Mouse (Mus musculus): Measurements from ENCODE around the gene Mpped1.

The Mpped1 gene

GRCm38 (mm10) chr15:83883821-83884220 is 104.6 kb downstream of the Mpped1 start:
- DNase-seq (ENCODE audit: low read depth, low spot score) = no peak

GRCm38 (mm10) chr15:83884291-83884690 is 105.0 kb downstream of the Mpped1 start:
- no peak for DNase-seq (ENCODE audit: low read depth, low spot score)

GRCm38 (mm10) chr15:83892871-83893270 is 113.6 kb downstream of the Mpped1 start:
- DNase-seq (ENCODE audit: low read depth, low spot score) = no peak

DNA sequence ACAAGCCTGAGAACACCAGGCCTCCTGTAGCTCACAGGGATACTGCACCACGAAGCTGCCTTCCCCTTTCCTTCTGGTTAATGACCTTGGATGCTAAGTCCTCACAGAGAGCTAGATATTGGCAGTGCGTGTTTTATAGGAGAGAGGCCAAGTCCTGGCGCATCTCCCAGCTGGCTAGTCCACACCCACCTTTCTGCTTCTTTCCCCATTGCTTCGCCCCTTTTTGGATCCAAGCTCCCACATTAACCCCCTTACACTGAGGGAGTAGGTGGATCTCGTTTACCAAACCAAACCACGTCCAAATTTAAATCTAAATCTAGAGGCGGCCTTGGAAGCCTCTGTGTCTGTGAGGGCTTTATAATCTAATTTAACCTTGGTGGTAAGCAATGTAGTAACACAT is 115.0 kb downstream of the Mpped1 start:
- no peak for DNase-seq (ENCODE audit: low read depth, low spot score)

GRCm38 (mm10) chr15:83896011-83896410 is 116.7 kb downstream of the Mpped1 start:
- peak; percentile 63 for DNase-seq (ENCODE audit: low read depth, low spot score)

- no peak for DNase-seq (ENCODE audit: low read depth, low spot score)
These were observed 118.0 kb downstream of the Mpped1 start for GRCm38 (mm10) chr15:83897286-83897685.

- DNase-seq (ENCODE audit: low read depth, low spot score) = no peak
These were observed 127.2 kb downstream of the Mpped1 start for GRCm38 (mm10) chr15:83906472-83906871.
